Mouse (Mus musculus) splenic B cell, adult 2 months (primary cell): ENCODE results near the gene Dmwd.

Source experiments
- DNase-seq: peaks from one replicate; pipeline ENCODE4 v3.0.0-alpha.2; 2011; ENCODE audit warnings: low read depth, low spot score
- H3K27me3 ChIP-seq: 2 replicates; pipeline ENCODE4 v1.6.1; 2012; ENCODE audit warnings: mild to moderate bottlenecking, low read length, moderate library complexity, mixed read lengths; ENCODE audit not compliant: control insufficient read depth, poor library complexity, insufficient read depth, severe bottlenecking
- H3K36me3 ChIP-seq: 2 replicates; pipeline ENCODE4 v1.6.1; 2012; ENCODE audit warnings: mild to moderate bottlenecking, low read length, moderate library complexity, mixed read lengths; ENCODE audit not compliant: control insufficient read depth, poor library complexity, insufficient read depth, severe bottlenecking

The Dmwd gene

GRCm38 (mm10) chr7:19075723-19076585 lies at the start of gene Dmwd:
Dmwd (plus strand) TSS chr7:19076227.
- Histone ChIP-seq H3K27me3 (0 out of 2 replicates have a peak, but pooled peaks cover 3% of the 10 kb centered on the region), H3K36me3 (no peaks in the 10 kb centered on the region)
- DNase-seq: peak; percentile 77

DNA sequence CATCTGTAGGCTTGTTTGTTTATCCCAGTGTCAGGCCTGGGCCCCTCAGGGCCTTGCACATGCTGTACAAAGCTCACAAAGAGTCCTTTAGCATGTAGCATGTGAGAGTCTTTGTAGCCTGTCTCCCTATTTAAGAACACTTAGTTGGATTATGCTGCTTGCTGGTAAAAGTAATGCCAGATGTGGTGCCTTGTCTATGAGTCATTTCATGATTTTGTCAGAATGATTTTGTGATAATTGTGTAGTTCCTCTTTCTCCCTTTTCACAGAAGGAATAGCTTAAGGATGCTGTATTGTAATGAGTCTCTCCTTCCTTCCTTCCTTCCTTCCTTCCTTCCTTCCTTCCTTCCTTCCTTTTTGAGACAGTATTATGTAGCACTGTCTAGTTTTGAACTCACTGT lies 48.0 kb upstream of the Dmwd start:
- Histone ChIP-seq H3K27me3 (no peaks in the 10 kb centered on the region), H3K36me3 (peaks cover 3% of the 10 kb centered on the region)
- DNase-seq: no peak

DNA sequence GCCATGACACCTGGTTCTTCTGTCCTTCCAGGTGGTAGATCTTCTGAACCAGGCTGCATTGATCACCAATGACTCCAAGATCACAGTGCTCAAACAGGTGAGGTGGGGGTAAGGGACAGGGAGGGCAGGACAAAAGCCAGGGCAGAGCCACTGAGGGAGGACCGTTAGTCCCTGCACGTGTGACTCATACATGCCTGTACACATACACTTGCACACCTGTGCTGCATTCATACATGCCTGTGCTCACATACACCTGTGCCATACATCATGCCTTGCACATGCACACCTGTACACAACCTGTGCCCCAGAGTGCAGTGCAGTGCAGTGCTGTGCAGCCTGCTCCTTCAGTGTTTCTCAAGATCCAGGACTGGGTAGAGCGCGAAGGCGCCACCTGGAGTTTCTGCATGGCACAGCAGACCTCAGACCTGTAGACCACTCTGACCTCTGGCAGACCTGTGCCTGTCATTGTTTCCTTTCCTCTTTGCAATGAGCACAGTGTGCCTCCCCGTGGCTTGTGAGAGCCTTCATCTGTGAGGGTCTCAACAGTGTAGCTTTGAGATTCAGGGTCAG lies 46.9 kb upstream of the Dmwd start:
- peak; percentile 77 for DNase-seq
- Histone ChIP-seq H3K27me3 (no peaks in the 10 kb centered on the region), H3K36me3 (peaks cover 3% of the 10 kb centered on the region)

DNA sequence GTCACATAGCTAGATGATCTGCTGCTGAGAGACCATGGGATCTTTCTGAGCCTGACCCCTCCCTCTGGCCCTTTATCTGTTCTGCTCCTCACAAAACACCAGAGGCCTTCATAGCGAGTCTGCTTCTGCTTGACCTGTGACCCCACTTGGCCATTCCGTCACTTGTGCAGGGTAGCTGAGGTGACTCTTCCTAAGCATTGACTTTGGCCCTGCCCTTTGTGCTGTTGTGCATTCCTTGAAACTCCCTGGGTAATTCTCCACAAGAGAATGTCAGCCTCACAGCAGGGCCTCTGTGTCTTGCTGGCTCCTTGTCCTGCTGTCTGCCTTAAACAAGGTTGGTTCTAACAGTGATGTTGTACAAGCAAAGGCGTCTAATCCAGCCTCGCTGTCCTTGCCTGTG lies 44.4 kb upstream of the Dmwd start:
- Histone ChIP-seq H3K27me3 (no peaks in the 10 kb centered on the region), H3K36me3 (peaks cover 5% of the 10 kb centered on the region)
- DNase-seq: no peak

GRCm38 (mm10) chr7:19044616-19045015 lies 31.4 kb upstream of the Dmwd start:
- no peak for DNase-seq
- Histone ChIP-seq H3K36me3 (peaks cover 13% of the 10 kb centered on the region), H3K27me3 (no peaks in the 10 kb centered on the region)

DNA sequence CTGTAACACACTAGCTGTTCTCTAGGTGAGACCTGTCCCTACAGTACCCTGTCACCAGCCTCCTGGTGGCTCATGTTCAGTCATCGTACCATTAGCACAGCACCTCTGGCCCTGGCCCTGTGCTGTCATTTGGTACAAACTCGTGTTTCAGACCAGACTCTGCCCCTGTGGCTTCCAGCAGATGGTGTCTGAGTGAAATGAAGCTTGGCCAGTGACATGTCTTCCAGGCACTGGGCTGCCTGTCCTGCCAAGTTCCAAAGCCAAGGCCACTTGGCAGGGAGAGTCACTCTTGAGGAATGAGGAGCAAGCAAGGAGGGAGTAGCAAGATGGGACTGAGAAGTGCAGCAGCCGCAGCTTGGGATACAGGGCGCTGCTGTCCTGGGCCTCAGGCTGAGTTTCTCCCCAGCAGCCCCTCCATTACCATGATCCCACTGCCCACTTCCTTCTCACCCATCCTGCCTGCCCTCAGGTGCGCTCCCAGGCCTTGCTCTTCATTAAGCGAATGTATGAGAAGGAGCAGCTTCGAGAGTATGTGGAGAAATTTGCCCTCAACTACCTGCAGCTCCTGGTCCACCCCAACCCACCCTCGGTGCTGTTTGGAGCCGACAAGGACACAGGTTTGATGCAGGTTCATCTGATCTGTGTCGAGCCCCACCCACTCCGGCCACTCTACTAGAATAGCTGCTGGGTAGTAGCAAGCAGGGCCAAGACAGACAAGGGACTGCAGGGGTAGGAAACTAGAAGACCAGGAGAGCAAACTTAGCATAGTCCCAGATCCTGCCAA lies 29.5 kb upstream of the Dmwd start:
- DNase-seq: no peak
- peaks cover 11% of the 10 kb centered on the region for H3K36me3 ChIP-seq
- H3K27me3 ChIP-seq: no peaks in the 10 kb centered on the region

GRCm38 (mm10) chr7:19048006-19048527 lies 28.0 kb upstream of the Dmwd start:
- no peak for DNase-seq

GRCm38 (mm10) chr7:19049252-19049651 lies 26.8 kb upstream of the Dmwd start:
- no peak for DNase-seq
- Histone ChIP-seq H3K36me3 (peaks cover 11% of the 10 kb centered on the region), H3K27me3 (no peaks in the 10 kb centered on the region)

More at GRCm38 (mm10) chr7:19048006-19048527, 28.0 kb upstream of the Dmwd start:
- Histone ChIP-seq H3K27me3 (no peaks in the 10 kb centered on the region), H3K36me3 (peaks cover 11% of the 10 kb centered on the region)

DNA sequence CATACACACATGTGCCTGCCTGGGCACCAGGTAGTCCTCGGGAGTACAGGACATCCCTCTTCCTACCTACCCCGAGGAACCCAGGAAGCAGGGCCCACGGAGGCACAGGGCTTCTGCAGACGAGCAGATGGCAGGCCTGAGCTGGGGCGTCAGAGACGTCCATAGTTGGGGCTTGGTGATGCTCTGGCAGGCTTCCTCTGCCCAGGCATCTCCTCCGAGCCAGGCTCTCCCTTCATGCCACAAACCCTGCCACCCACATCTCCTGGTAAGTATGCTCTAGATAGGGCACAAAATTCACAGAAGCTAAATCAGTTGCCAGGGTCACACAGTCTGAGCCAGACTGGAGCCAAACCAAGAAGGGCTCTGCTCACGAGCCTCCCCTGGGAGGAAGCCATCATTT lies 25.9 kb upstream of the Dmwd start:
- peaks cover 10% of the 10 kb centered on the region for H3K36me3 ChIP-seq
- H3K27me3 ChIP-seq: no peaks in the 10 kb centered on the region
- no peak for DNase-seq

DNA sequence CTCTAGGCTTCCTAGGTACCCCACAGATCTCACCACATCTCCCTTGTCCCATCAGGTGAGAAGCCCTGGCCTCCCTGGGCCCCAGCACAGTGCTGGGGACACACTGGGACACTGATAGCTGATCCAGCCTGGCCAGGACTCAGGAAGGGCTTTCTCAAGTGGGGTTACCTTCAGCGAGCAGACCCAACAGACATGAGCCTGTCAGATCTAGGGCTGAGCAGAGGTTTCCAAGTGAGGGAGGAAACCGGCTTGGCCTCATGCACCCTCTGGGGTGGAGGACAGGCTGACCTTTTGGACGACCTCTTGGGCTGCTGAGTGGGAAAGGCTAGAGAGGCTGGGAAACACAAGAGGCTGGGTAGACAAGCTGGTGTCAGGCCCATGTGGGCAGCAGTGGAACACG lies 24.9 kb upstream of the Dmwd start:
- no peak for DNase-seq
- Histone ChIP-seq H3K36me3 (peaks cover 7% of the 10 kb centered on the region), H3K27me3 (no peaks in the 10 kb centered on the region)

DNA sequence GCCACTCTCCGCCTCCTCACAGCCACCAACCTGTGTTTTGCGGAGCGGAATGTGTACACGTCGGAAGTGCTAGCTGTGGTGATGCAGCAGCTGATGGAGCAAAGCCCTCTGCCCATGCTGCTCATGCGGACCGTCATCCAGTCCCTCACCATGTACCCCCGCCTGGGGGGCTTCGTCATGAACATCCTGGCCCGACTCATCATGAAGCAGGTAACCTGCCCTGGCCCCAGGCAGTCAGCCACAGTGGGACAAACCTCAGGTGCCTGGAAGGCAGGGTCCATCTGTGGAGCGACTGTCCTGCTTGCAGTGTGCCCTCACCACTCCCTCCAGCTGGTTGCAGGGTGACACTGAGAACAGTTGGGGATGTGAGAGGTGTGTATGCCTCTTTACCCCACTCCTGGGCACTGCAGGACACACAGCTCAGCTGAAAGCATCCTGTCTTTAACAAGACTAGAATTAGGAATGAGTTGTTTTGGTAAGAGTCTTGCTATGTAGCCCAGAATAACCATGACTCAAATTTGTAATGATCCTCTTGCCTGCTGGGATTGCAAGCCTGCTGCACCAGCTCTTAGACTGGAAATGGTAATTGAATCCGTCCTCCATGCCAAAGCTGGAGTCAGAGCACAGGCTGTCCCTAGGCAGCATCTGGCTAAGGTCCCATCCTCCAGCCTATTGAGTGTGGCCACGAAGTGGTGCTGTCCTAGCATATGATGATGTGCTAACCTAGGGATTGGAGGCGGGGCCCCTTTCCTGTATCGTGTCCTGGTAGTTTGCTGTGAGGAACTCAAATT lies 23.5 kb upstream of the Dmwd start:
- peaks cover 5% of the 10 kb centered on the region for H3K36me3 ChIP-seq
- no peak for DNase-seq
- no peaks in the 10 kb centered on the region for H3K27me3 ChIP-seq

GRCm38 (mm10) chr7:19053136-19053532 lies 22.9 kb upstream of the Dmwd start:
- no peak for DNase-seq
- no peaks in the 10 kb centered on the region for H3K27me3 ChIP-seq

DNA sequence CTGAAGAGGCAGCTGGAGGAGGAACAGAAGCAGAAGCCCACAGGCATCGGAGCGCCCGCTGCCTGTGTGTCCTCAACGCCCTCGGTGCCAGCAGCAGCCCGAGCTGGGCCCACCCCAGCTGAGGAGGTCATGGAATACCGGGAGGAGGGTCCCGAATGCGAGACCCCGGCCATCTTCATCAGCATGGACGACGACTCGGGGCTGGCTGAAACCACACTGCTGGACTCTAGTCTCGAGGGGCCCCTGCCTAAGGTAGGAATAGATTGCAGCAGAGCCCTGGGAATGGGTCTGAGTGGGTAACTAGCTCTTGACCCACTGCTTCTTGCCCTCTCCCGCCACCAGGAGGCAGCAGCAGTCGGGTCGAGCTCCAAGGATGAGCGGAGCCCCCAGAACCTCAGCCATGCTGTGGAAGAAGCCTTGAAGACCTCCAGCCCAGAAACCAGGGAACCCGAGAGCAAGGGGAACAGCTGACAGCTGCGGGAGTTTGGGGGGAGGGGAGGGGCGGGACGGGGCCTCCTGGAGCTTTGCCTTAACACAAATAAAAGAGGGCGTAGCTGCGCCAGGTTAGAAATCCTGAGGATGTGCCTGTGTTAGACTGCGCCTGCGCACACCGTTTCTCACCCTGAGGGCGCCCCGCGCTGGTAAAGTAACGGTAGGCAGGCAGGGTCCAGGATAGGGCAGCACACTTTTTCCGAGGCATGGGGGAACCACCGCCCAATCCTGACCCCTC lies 21.8 kb upstream of the Dmwd start, which contains the start of gene Rsph6a:
Gene Rsph6a (plus strand): TSS at position 644 of the 730 bp plus-strand sequence.
- H3K27me3 ChIP-seq: no peaks in the 10 kb centered on the region
- DNase-seq: peak; percentile 45

More at GRCm38 (mm10) chr7:19053136-19053532, 22.9 kb upstream of the Dmwd start:
- H3K36me3 ChIP-seq: peaks cover 5% of the 10 kb centered on the region

DNA sequence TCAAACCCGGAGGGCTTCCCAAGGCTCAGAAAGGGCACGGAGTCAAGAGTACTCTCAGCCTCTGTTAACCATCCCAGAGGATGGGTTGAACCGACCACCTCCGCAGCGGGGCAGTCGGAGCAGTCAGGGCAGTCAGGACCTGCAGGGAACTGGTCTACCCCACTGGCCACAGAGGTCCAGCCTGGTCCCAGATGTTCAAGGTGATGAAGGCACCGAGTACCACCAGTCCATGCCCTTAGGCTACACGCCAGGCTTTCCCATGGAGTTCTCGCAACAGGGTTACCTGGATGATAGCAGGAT lies 21.3 kb upstream of the Dmwd start:
- Histone ChIP-seq H3K27me3 (no peaks in the 10 kb centered on the region; the same call in 1 of the 2 replicates), H3K36me3 (peaks cover 2% of the 10 kb centered on the region)
- no peak for DNase-seq

More for the DNA sequence above, 21.8 kb upstream of the Dmwd start, which contains the start of gene Rsph6a:
- peaks cover 2% of the 10 kb centered on the region for H3K36me3 ChIP-seq
